Mouse (Mus musculus) CH12.LX (cell line): ENCODE measurements around the gene Enpp7. TPM values are rescaled to one million over a fixed set of nuclear protein-coding genes. Genes with fewer than 3 reads are reported as not detected.

Source experiments
- DNase-seq: peaks from one replicate; pipeline ENCODE4 v3.0.0-alpha.2; 2013; ENCODE audit errors: extremely low read depth
- H3K27ac ChIP-seq: 2 replicates; pipeline ENCODE4 v1.5.1; 2012; ENCODE audit warnings: low read depth, mild to moderate bottlenecking, control low read depth, moderate library complexity; ENCODE audit not compliant: insufficient read depth
- H3K27me3 ChIP-seq: replicated peaks from 2 replicates; pipeline ENCODE3; 2012; ENCODE audit warnings: inconsistent platforms
- H3K36me3 ChIP-seq, 2 experiments: replicated peaks in 1 of 2; 2 replicates each; pipeline versions ENCODE3 to v1.6.1; 2012; ENCODE audit warnings: inconsistent platforms in 1 of 2, low read length in 1 of 2, mild to moderate bottlenecking in 1 of 2, mixed read lengths in 1 of 2, moderate library complexity in 1 of 2; ENCODE audit not compliant: control insufficient read depth in 1 of 2, insufficient read depth in 1 of 2
- H3K4me1 ChIP-seq, 2 experiments: 2 replicates each; pipeline ENCODE4 v1.6.1; 2012; ENCODE audit warnings: inconsistent platforms in 1 of 2, moderate library complexity in 1 of 2; ENCODE audit not compliant: insufficient read depth in 2 of 2, control insufficient read depth in 1 of 2
- H3K4me2 ChIP-seq: 2 replicates; pipeline ENCODE4 v1.6.1; 2012; ENCODE audit warnings: low read depth, mild to moderate bottlenecking, control low read depth; ENCODE audit not compliant: poor library complexity, insufficient read depth, severe bottlenecking
- H3K4me3 ChIP-seq, 3 experiments: fragments of 150-350 bp in 1 of 3; sonication (generic) in 1 of 3; replicated peaks in 1 of 3; 2 replicates each; pipeline versions ENCODE3 to v1.5.1; 2011 to 2012; ENCODE audit warnings: low read depth in 2 of 3, low read length in 2 of 3, mild to moderate bottlenecking in 2 of 3, moderate library complexity in 2 of 3, control low read depth in 1 of 3, improper control_type of control experiment in 1 of 3, inconsistent platforms in 1 of 3, mixed read lengths in 1 of 3; ENCODE audit not compliant: poor library complexity in 1 of 3
- H3K79me2 ChIP-seq: replicated peaks from 2 replicates; pipeline ENCODE4 v1.6.1; 2012; ENCODE audit warnings: mild to moderate bottlenecking, moderate library complexity; ENCODE audit not compliant: control insufficient read depth, poor library complexity, insufficient read depth, severe bottlenecking; ENCODE audit errors: extremely low read depth
- H3K9ac ChIP-seq: 2 replicates; pipeline ENCODE4 v1.6.1; 2012; ENCODE audit warnings: low read depth, mild to moderate bottlenecking, control low read depth, moderate library complexity; ENCODE audit not compliant: insufficient read depth
- H3K9me3 ChIP-seq: replicated peaks from 2 replicates; pipeline ENCODE3; 2012; ENCODE audit warnings: low read length, inconsistent platforms, mixed read lengths
- BHLHE40 ChIP-seq: IDR thresholded peaks from 2 replicates; pipeline ENCODE4 v1.6.1; 2011; ENCODE audit warnings: mild to moderate bottlenecking, low read depth, low read length, improper control_type of control experiment
- CHD1 ChIP-seq: IDR thresholded peaks from 2 replicates; pipeline ENCODE4 v1.6.1; 2012; ENCODE audit warnings: low read depth, low read length, improper control_type of control experiment, inconsistent platforms
- CHD2 ChIP-seq: IDR thresholded peaks from 2 replicates; pipeline ENCODE4 v1.6.1; 2011; ENCODE audit warnings: low read length, improper control_type of control experiment
- CTCF ChIP-seq, 2 experiments: IDR thresholded peaks in 1 of 2; conservative IDR thresholded peaks in 1 of 2; 2 replicates each; pipeline ENCODE4 v1.5.1; 2011 to 2012; ENCODE audit warnings: low read depth in 2 of 2, low read length in 2 of 2, improper control_type of control experiment in 1 of 2, inconsistent platforms in 1 of 2, mild to moderate bottlenecking in 1 of 2, moderate library complexity in 1 of 2
- E2F4 ChIP-seq: IDR thresholded peaks from 2 replicates; pipeline ENCODE4 v1.6.1; 2011; ENCODE audit warnings: low read depth, low read length, improper control_type of control experiment; ENCODE audit not compliant: insufficient replicate concordance
- ELF1 ChIP-seq: IDR thresholded peaks from 2 replicates; pipeline ENCODE4 v1.6.1; 2014; ENCODE audit warnings: low read depth, mild to moderate bottlenecking, inconsistent platforms, low read length, improper control_type of control experiment
- EP300 ChIP-seq: IDR thresholded peaks from 2 replicates; pipeline ENCODE4 v1.6.1; 2011; ENCODE audit warnings: low read length, improper control_type of control experiment
- ETS1 ChIP-seq: conservative IDR thresholded peaks from 2 replicates; pipeline ENCODE4 v1.6.1; 2012; ENCODE audit warnings: low read depth, mild to moderate bottlenecking, inconsistent platforms, low read length, improper control_type of control experiment, moderate library complexity
- HCFC1 ChIP-seq: IDR thresholded peaks from 2 replicates; pipeline ENCODE4 v1.6.1; 2012; ENCODE audit warnings: low read depth, mild to moderate bottlenecking, inconsistent platforms, low read length, improper control_type of control experiment
- IRF4 ChIP-seq: IDR thresholded peaks from 2 replicates; pipeline ENCODE4 v1.6.1; 2014; ENCODE audit warnings: low read depth, mild to moderate bottlenecking, inconsistent platforms, low read length, improper control_type of control experiment
- JUN ChIP-seq: IDR thresholded peaks from 2 replicates; pipeline ENCODE4 v1.6.1; 2011; ENCODE audit warnings: low read depth, mild to moderate bottlenecking, low read length, improper control_type of control experiment, moderate library complexity; ENCODE audit not compliant: insufficient read depth
- JUND ChIP-seq: conservative IDR thresholded peaks from 2 replicates; pipeline ENCODE4 v1.6.1; 2011; ENCODE audit warnings: low read depth, low read length, improper control_type of control experiment
- KAT2A ChIP-seq: IDR thresholded peaks from 2 replicates; pipeline ENCODE4 v1.6.1; 2012; ENCODE audit warnings: low read length, improper control_type of control experiment, inconsistent platforms; ENCODE audit not compliant: insufficient replicate concordance
- MAFK ChIP-seq: IDR thresholded peaks from 2 replicates; pipeline ENCODE4 v1.6.1; 2011; ENCODE audit warnings: low read length, improper control_type of control experiment; ENCODE audit not compliant: insufficient replicate concordance
- MAX ChIP-seq: IDR thresholded peaks from 2 replicates; pipeline ENCODE4 v1.6.1; 2011; ENCODE audit warnings: low read length, improper control_type of control experiment
- MAZ ChIP-seq: IDR thresholded peaks from 2 replicates; pipeline ENCODE4 v1.6.1; 2012; ENCODE audit warnings: low read depth, mild to moderate bottlenecking, inconsistent platforms, low read length, improper control_type of control experiment, moderate library complexity
- MEF2A ChIP-seq: IDR thresholded peaks from 2 replicates; pipeline ENCODE4 v1.6.1; 2014; ENCODE audit warnings: low read depth, mild to moderate bottlenecking, inconsistent platforms, low read length, improper control_type of control experiment, borderline replicate concordance
- MXI1 ChIP-seq: IDR thresholded peaks from 2 replicates; pipeline ENCODE4 v1.6.1; 2011; ENCODE audit warnings: mild to moderate bottlenecking, low read depth, low read length, improper control_type of control experiment
- MYC ChIP-seq: IDR thresholded peaks from 2 replicates; pipeline ENCODE4 v1.6.1; 2011; ENCODE audit warnings: low read depth, mild to moderate bottlenecking, improper control_type of control experiment, low read length
- NELFE ChIP-seq: IDR thresholded peaks from 2 replicates; pipeline ENCODE4 v1.6.1; 2011; ENCODE audit warnings: low read depth, low read length, improper control_type of control experiment
- NRF1 ChIP-seq: IDR thresholded peaks from 2 replicates; pipeline ENCODE4 v1.6.1; 2014; ENCODE audit warnings: low read depth, mild to moderate bottlenecking, inconsistent platforms, low read length, improper control_type of control experiment, moderate library complexity
- PAX5 ChIP-seq: IDR thresholded peaks from 2 replicates; pipeline ENCODE4 v1.6.1; 2012; ENCODE audit warnings: low read length, inconsistent platforms, mixed read lengths
- POLR2A ChIP-seq: IDR thresholded peaks from 2 replicates; pipeline ENCODE4 v1.6.1; 2011; ENCODE audit warnings: low read depth, mild to moderate bottlenecking, improper control_type of control experiment, low read length
- POLR2AphosphoS2 ChIP-seq: IDR thresholded peaks from 2 replicates; pipeline ENCODE4 v1.6.1; 2011; ENCODE audit warnings: low read depth, low read length, improper control_type of control experiment
- RAD21 ChIP-seq: IDR thresholded peaks from 2 replicates; pipeline ENCODE4 v1.6.1; 2011; ENCODE audit warnings: low read depth, mild to moderate bottlenecking, low read length, improper control_type of control experiment, moderate library complexity
- RCOR1 ChIP-seq: conservative IDR thresholded peaks from 2 replicates; pipeline ENCODE4 v1.6.1; 2012; ENCODE audit warnings: low read depth, mild to moderate bottlenecking, inconsistent platforms, low read length, improper control_type of control experiment
- SIN3A ChIP-seq: IDR thresholded peaks from 2 replicates; pipeline ENCODE4 v1.6.1; 2012; ENCODE audit warnings: low read length, improper control_type of control experiment, inconsistent platforms
- SMC3 ChIP-seq: IDR thresholded peaks from 2 replicates; pipeline ENCODE4 v1.6.1; 2011; ENCODE audit warnings: low read depth, low read length, improper control_type of control experiment
- TBP ChIP-seq: conservative IDR thresholded peaks from 2 replicates; pipeline ENCODE4 v1.6.1; 2011; ENCODE audit warnings: low read depth, low read length, improper control_type of control experiment
- TCF12 ChIP-seq: IDR thresholded peaks from 2 replicates; pipeline ENCODE4 v1.6.1; 2014; ENCODE audit warnings: low read depth, mild to moderate bottlenecking, inconsistent platforms, low read length, improper control_type of control experiment
- USF1 ChIP-seq: IDR thresholded peaks from 2 replicates; pipeline ENCODE4 v1.6.1; 2014; ENCODE audit warnings: low read depth, mild to moderate bottlenecking, inconsistent platforms, low read length, improper control_type of control experiment
- USF2 ChIP-seq: conservative IDR thresholded peaks from 2 replicates; pipeline ENCODE4 v1.6.1; 2011; ENCODE audit warnings: low read depth, low read length, improper control_type of control experiment
- ZC3H11A ChIP-seq: IDR thresholded peaks from 2 replicates; pipeline ENCODE4 v1.6.1; 2012; ENCODE audit warnings: low read depth, mild to moderate bottlenecking, inconsistent platforms, low read length, improper control_type of control experiment
- ZKSCAN1 ChIP-seq: IDR thresholded peaks from 2 replicates; pipeline ENCODE4 v1.6.1; 2012; ENCODE audit warnings: low read depth, inconsistent platforms, low read length, improper control_type of control experiment, borderline replicate concordance
- ZMIZ1 ChIP-seq: IDR thresholded peaks from 2 replicates; pipeline ENCODE4 v1.6.1; 2012; ENCODE audit warnings: low read depth, mild to moderate bottlenecking, inconsistent platforms, low read length, improper control_type of control experiment
- dilution Hi-C: fragments of 300-500 bp; cut with MboI; formaldehyde crosslinking; loops from 2 replicates; pipeline ENCODE4 v1.14.3; 2020; ENCODE audit warnings: low sequenced_read_pairs; ENCODE audit not compliant: extremely low pct_unique_long_range_greater_than_20kb, extremely low pct_ligation_motif_present
- in situ Hi-C: fragments of 300-500 bp; cut with MboI; formaldehyde crosslinking; loops from 3 replicates; pipeline ENCODE4 v1.14.3; 2019; ENCODE audit warnings: low sequenced_read_pairs, low pct_ligation_motif_present, low pct_unique_long_range_greater_than_20kb, mixed read lengths
- polyA plus RNA-seq: library from polyadenylated mRNA; unstranded; fragments of >175 nt; gene quantifications from 2 replicates; pipeline ENCODE4 v1.2.1, GENCODE M21; 2012; ENCODE audit warnings: low read depth; ENCODE audit not compliant: insufficient read length
- total RNA-seq, 2 experiments: library from RNA; depleted of rRNA; stranded (reverse); fragments of 300-350 nt in 1 of 2; fragments of >200 nt in 1 of 2; gene quantifications; 2 replicates each; pipeline ENCODE4 v1.2.3; 2012 to 2014

Gene Enpp7
- total and polyA plus RNA-seq, 3 experiments: not detected

DNA sequence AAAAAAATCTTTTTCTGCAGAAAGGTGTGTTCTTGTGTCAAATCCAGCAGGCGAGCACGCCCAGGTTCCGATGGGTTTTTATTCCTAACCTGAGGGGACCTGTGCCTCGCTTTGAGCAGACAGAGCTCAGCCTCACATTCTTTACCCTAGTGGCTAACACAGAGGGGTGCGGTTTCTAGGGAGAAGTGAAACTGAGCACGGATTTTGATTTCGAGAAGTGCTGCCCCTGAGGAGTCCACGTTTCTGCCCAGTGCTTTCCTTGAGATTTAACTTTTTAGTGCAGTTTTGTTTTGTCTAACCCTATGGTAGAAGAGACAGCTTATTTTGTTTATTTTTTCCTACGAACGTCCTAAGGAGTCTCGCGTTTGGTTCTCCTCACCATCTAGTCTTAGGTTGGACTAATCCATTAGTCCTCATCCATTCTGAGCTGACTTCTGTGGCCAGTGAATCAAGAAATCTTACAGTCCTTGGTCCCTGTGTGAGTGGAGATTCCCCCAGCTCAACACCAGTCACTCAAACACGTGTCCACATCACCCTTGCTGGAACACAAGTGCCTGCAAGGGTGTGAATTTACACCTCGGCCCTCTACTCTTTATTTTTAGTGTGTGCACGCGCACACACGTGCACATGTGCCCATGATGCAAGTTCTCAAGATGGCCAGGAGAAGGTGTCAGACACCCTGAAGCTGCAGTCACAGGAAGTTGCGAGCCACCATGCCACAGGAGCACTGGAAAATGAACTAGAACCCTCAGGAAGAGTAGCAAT is 6.8 kb upstream of the Enpp7 start:
- dilution Hi-C loops: no loop called here
- peaks cover 78% of the 10 kb centered on the region for H3K27me3 ChIP-seq
- H3K79me2 ChIP-seq: no peaks in the 10 kb centered on the region
- no peaks in the 10 kb centered on the region for H3K9me3 ChIP-seq
- H3K36me3 ChIP-seq: no peaks in the 10 kb centered on the region
- peak; percentile 96 for TF ChIP-seq EP300
- no peak for TF ChIP-seq NRF1
- peak; percentile 5; the same call in 1 of the 2 replicates for TF ChIP-seq SMC3
- TF ChIP-seq MXI1: peak; percentile 83; the same call in 1 of the 2 replicates
- peak; percentile 46; the same call in 1 of the 2 replicates for TF ChIP-seq MAZ
- TF ChIP-seq ELF1: peak; percentile 11; the same call in 1 of the 2 replicates
- TF ChIP-seq USF2: no peak
- TF ChIP-seq KAT2A: 0 out of 2 replicates have a peak, but pooled peaks have one; percentile 14
- 0 out of 2 replicates have a peak, but pooled peaks have one; percentile 21 for TF ChIP-seq NELFE
- TF ChIP-seq POLR2AphosphoS2: no peak
- TF ChIP-seq JUND: peak; percentile 49
- peak; percentile 72 for TF ChIP-seq MAFK
- TF ChIP-seq PAX5: no peak
- TF ChIP-seq TCF12: peak; percentile 60; the same call in 1 of the 2 replicates
- TF ChIP-seq RCOR1: peak; percentile 72; the same call in 1 of the 2 replicates
- TF ChIP-seq MEF2A: peak; percentile 29; the same call in 1 of the 2 replicates
- peak; percentile 87 for TF ChIP-seq MAX
- TF ChIP-seq USF1: no peak
- TF ChIP-seq ZC3H11A: no peak
- TF ChIP-seq POLR2A: no peak
- TF ChIP-seq JUN: 0 out of 2 replicates have a peak, but pooled peaks have one; percentile 38
- TF ChIP-seq E2F4: 0 out of 2 replicates have a peak, but pooled peaks have one; percentile 16
- peak; percentile 26; the same call in 1 of the 2 replicates for TF ChIP-seq HCFC1
- TF ChIP-seq BHLHE40: peak; percentile 97
- peak; percentile 71 for TF ChIP-seq SIN3A
- TF ChIP-seq ZKSCAN1: no peak
- TF ChIP-seq ZMIZ1: no peak
- TF ChIP-seq CHD1: no peak
- TF ChIP-seq IRF4: peak; percentile 99
- peak; percentile 63 for TF ChIP-seq CHD2
- no peak for TF ChIP-seq TBP
- peak; percentile 93 for TF ChIP-seq MYC
- TF ChIP-seq CTCF (conservative IDR thresholded peaks at IDR 0.05 in 1 of 2, IDR thresholded peaks at IDR 0.05 in 1 of 2; ENCODE audit: low read depth in 2 of 2, low read length in 2 of 2): peak in 1 of 2 experiments; percentile 37; a peak in 1 of 4 replicates
- TF ChIP-seq ETS1: peak; percentile 74
- TF ChIP-seq RAD21: no peak; the same call in 1 of the 2 replicates
- TF ChIP-seq, all 38 proteins: peak for 23
- Histone ChIP-seq H3K4me3 (no peak overlapping the region), H3K4me2 (peak overlapping the region; percentile 88), H3K9ac (0 out of 2 replicates have a peak overlapping the region, but pooled peaks have one; percentile 4), H3K27ac (no peak overlapping the region), H3K4me1 (peaks cover 13 to 23% of the 10 kb centered on the region in 2 experiments)
- peak; percentile 85 for DNase-seq
- in situ Hi-C loops: no loop called here
